19 mouse cellular contexts compared by ENCODE assay signal in the genomic region with DNA sequence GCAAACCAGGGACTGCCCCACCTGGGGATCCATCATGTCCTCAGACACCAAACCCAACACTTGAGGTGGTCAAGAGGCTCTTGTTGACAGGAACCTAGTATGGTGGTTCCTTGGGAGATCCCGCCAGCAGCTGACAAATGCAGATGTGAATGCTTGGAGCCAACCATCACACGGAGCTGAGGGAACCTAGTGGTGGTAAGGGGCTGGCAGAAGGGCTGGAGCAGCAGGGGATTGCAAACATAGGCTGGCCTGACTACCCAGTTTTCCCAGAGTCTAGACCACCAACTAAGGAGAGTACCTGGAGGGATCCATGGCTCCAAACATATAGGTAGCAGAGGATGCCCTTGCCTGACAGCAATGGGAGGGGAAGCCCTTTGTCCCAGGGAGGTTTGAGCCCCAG. TPM values are rescaled to one million over a fixed set of nuclear protein-coding genes. Genes with fewer than 3 reads are reported as not detected.
DNase-seq lines count a peak whose midpoint lies in the region; ATAC-seq lines count a peak whose summit lies in the region.
"Had no signal": no experiment of that assay in that cellular context is flagged by ENCODE, and none has a peak within 500 bp of the region (broad histone marks: within the 10 kb centered on the region; RNA-seq: fewer than 3 reads in every experiment).

No protein-coding gene starts in this region.

- no peak for ATAC-seq in heart, embryonic 11.5 days (replicated peaks; ENCODE audit: insufficient number of reproducible peaks, low FRiP score, low TSS enrichment)
- no peak for ATAC-seq in megakaryocyte, adult 5-6 weeks (ENCODE audit: poor library complexity, severe bottlenecking)
- ATAC-seq: forebrain, embryonic 14.5 days; forebrain, embryonic 16.5 days had no signal

- peaks cover 6% of the 10 kb centered on the region; the same call in 1 of the 2 replicates for H3K4me1 ChIP-seq in heart, embryonic 11.5 days (ENCODE audit: control insufficient read depth, insufficient read depth, low read length)
- H3K4me1 ChIP-seq in megakaryocyte, embryonic 14.5 days, result peaks cover 41% of the 10 kb centered on the region

- no peak overlapping the region for H3K27ac ChIP-seq in heart, embryonic 11.5 days (ENCODE audit: low read depth, low read length)
- H3K27ac ChIP-seq: embryonic facial prominence, embryonic 13.5 days; forebrain, embryonic 12.5 days had no signal

- H3K4me2 ChIP-seq in heart, embryonic 11.5 days, result no peak overlapping the region
- H3K4me2 ChIP-seq: embryonic facial prominence, embryonic 13.5 days; embryonic facial prominence, embryonic 15.5 days; forebrain, embryonic 12.5 days had no signal

- no peak overlapping the region for H3K4me3 ChIP-seq in heart, embryonic 11.5 days (ENCODE audit: low read depth, low read length)
- peak overlapping the region; percentile 38 for H3K4me3 ChIP-seq in megakaryocyte, embryonic 14.5 days (replicated peaks)
- H3K4me3 ChIP-seq: embryonic facial prominence, embryonic 13.5 days; embryonic facial prominence, embryonic 15.5 days; erythroblast, embryonic 14.5 days; forebrain, embryonic 10.5 days; forebrain, embryonic 12.5 days had no signal

- no peaks in the 10 kb centered on the region for H3K27me3 ChIP-seq in heart, embryonic 11.5 days (ENCODE audit: control insufficient read depth, insufficient read depth, low read length)
- H3K27me3 ChIP-seq in megakaryocyte, embryonic 14.5 days (replicated peaks), result no peaks in the 10 kb centered on the region
- H3K27me3 ChIP-seq: embryonic facial prominence, embryonic 13.5 days; embryonic facial prominence, embryonic 15.5 days had no signal

- H3K36me3 ChIP-seq in heart, embryonic 11.5 days (ENCODE audit: control insufficient read depth, insufficient read depth, low read length), result no peaks in the 10 kb centered on the region
- H3K36me3 ChIP-seq in megakaryocyte, embryonic 14.5 days (replicated peaks; ENCODE audit: low read length), result no peaks in the 10 kb centered on the region
- H3K36me3 ChIP-seq: embryonic facial prominence, embryonic 13.5 days; embryonic facial prominence, embryonic 15.5 days; forebrain, embryonic 12.5 days had no signal

- H3K9ac ChIP-seq in heart, embryonic 11.5 days (ENCODE audit: low read depth, low read length), result no peak overlapping the region
- H3K9ac ChIP-seq: embryonic facial prominence, embryonic 13.5 days; embryonic facial prominence, embryonic 15.5 days; forebrain, embryonic 12.5 days had no signal

- WGBS in heart, embryonic 11.5 days (ENCODE audit: insufficient replicate concordance), result 80% methylated on average over 2 of the region's 2 CpGs

- H3K9me3 ChIP-seq in heart, embryonic 11.5 days (replicated peaks; ENCODE audit: control insufficient read depth, low read length), result no peaks in the 10 kb centered on the region
- no peaks in the 10 kb centered on the region for H3K9me3 ChIP-seq in megakaryocyte, embryonic 14.5 days
- H3K9me3 ChIP-seq: embryonic facial prominence, embryonic 13.5 days; embryonic facial prominence, embryonic 15.5 days; forebrain, embryonic 10.5 days; forebrain, embryonic 12.5 days had no signal

- DNase-seq in heart, adult 11 months, result peak; percentile 84
- DNase-seq: adrenal gland, adult 2 months; adrenal gland, postnatal 10 days; adrenal gland, postnatal 25 days; cerebellum, adult 11-12 months; cerebellum, adult 2 months; cerebellum, adult 9-10 months; cerebellum, postnatal 14 days; cerebellum, postnatal 36 days had no signal

RNA-seq across cellular contexts. Expression of a gene that starts 1.3 kb away (rescaled TPM):
- 41.9 and 44.7 TPM in 2 replicates for polyA plus RNA-seq in heart, embryonic 11.5 days (2014; fragmentation: Nextera tagmentation; extraction: Ambion mirVana)
- polyA plus RNA-seq in megakaryocyte, embryonic 14.5 days (2012; ENCODE audit: insufficient read depth, low replicate concordance), result 0.97 and 15.9 TPM in 2 replicates
- total RNA-seq in megakaryocyte, adult 5-6 weeks (2015), result 49.7 and 73.0 TPM in 2 replicates
- total RNA-seq in megakaryocyte, adult 5-6 weeks (2017), result 57.2 and 90.2 TPM in 2 replicates

RNA-seq across cellular contexts. Expression of a gene that starts 12.9 kb away (rescaled TPM):
- 11.7 and 13.1 TPM in 2 replicates for polyA plus RNA-seq in heart, embryonic 11.5 days (2014; fragmentation: Nextera tagmentation; extraction: Ambion mirVana)
- polyA plus RNA-seq in megakaryocyte, embryonic 14.5 days (2012; ENCODE audit: insufficient read depth, low replicate concordance), result 0.92 TPM in 1 of 2 replicates, not detected in the other
- total RNA-seq in megakaryocyte, adult 5-6 weeks (2015), result 7.0 and 7.8 TPM in 2 replicates
- total RNA-seq in megakaryocyte, adult 5-6 weeks (2017), result 9.9 and 12.1 TPM in 2 replicates

RNA-seq across cellular contexts. Expression of a gene that starts 20.8 kb away (rescaled TPM):
- polyA plus RNA-seq in heart, embryonic 11.5 days (2014; fragmentation: Nextera tagmentation; extraction: Ambion mirVana), result 22.7 and 26.6 TPM in 2 replicates
- polyA plus RNA-seq in megakaryocyte, embryonic 14.5 days (2012; ENCODE audit: insufficient read depth, low replicate concordance), result 0.47 TPM in 1 of 2 replicates, not detected in the other
- 22.2 and 23.6 TPM in 2 replicates for total RNA-seq in megakaryocyte, adult 5-6 weeks (2015)
- 21.9 and 22.1 TPM in 2 replicates for total RNA-seq in megakaryocyte, adult 5-6 weeks (2017)

RNA-seq across cellular contexts. Expression of a gene that starts 42.4 kb away (rescaled TPM):
- polyA plus RNA-seq in heart, embryonic 11.5 days (2014; fragmentation: Nextera tagmentation; extraction: Ambion mirVana), result 369 and 404 TPM in 2 replicates
- polyA plus RNA-seq in megakaryocyte, embryonic 14.5 days (2012; ENCODE audit: insufficient read depth, low replicate concordance), result 18.6 and 44.0 TPM in 2 replicates
- total RNA-seq in megakaryocyte, adult 5-6 weeks (2015), result 158 and 163 TPM in 2 replicates
- total RNA-seq in megakaryocyte, adult 5-6 weeks (2017), result 331 and 390 TPM in 2 replicates

Comparison
In these comparisons a context has a peak if more than half of its experiments do, and no peak if none do; other contexts are left out.
1. RNA of a gene that starts 20.8 kb away (polyA plus RNA-seq): 22.7 to 26.6 TPM in heart, embryonic 11.5 days; 0.47 TPM in megakaryocyte, embryonic 14.5 days; every median in the first group is over 10 times any median in the second.